Mouse (Mus musculus): ENCODE results near the gene Mbd5. TPM values are rescaled to one million over a fixed set of nuclear protein-coding genes. Genes with fewer than 3 reads are reported as not detected.

Gene Mbd5
- polyA plus RNA-seq, 1 experiment from 2014 or later, result 39.6 TPM

Other genes starting within 250 kb of the Mbd5 start
- gene Acvr2a, start 135.4 kb upstream of the Mbd5 start, polyA plus RNA-seq (2014; fragmentation: Nextera tagmentation; extraction: Ambion mirVana), result 19.7 and 19.8 TPM in 2 replicates
- gene Orc4, start 769 bp downstream of the Mbd5 start, polyA plus RNA-seq (2014; fragmentation: Nextera tagmentation; extraction: Ambion mirVana), result 117 and 127 TPM in 2 replicates